Mouse (Mus musculus) urinary bladder, adult 18-20 months (tissue): ENCODE data around the gene Enoph1.

Source experiments
- DNase-seq, 2 experiments: peaks; one replicate each; pipeline ENCODE4 v3.0.0; 2022; ENCODE audit warnings: low spot score in 2 of 2, mixed read lengths in 2 of 2

Gene Enoph1

DNA sequence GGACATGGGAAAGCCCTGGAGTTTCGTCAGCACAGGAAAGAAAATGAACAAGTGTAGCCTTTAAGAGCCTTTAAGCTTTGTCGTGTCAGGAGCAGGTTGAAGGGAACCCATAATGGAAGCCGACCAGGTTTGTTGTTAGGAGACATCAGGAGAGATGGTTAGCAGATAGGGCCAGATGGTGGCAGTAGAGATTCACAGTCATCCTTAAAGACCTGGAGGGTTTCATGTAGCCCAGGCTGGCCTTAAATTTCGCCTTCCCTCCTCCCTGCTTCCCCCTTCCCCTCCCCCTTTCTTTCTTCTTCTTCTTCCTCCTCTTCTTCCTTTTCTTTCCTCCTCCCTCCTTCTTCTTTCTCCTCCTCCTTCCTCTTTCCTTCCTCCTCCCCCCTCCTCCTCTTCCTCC, 34.8 kb downstream of the Enoph1 start:
- no peak for DNase-seq

DNA sequence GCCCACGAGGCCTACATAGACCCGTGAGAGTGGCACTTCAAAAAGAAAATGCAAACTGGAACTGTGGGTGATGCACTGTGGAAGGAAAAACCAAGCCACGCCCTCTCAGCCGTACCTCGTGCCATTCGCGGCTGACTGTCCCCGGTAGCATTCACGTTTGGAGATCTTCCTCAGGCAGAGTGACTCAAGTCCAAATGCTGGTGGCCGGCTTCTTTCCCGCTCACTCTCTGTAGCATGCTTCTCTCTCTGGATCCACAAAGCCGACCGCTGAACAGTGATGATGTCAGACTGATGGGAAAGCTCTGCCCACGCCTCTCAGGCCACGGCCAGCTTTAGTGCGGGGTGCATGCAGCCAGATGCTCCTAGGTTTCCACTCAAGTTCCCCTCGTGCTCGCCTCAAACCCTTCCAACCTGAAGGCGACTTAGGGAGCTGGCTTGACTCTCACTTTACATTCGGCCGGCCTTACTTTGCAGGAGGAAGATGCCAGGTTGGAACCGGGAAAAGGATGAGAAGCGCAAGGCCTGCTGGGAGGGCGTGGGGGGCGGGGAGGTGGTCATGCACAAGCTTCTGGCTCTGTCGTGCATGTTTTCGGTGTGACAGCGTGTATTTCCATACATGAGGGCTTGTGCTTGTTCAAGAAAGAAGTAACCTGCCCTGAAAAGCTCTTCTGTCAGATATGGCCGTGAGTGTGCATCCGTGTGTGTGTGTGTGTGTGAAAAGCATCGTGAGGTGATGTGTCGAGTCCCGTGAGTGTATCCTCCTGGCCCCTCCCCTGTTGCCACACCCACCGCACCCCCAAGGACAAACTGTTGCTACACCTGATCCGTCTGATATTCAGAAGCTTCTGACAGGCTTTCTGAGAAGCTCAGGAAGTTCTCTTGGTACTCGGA, 39.5 kb downstream of the Enoph1 start:
- no peak for DNase-seq

DNA sequence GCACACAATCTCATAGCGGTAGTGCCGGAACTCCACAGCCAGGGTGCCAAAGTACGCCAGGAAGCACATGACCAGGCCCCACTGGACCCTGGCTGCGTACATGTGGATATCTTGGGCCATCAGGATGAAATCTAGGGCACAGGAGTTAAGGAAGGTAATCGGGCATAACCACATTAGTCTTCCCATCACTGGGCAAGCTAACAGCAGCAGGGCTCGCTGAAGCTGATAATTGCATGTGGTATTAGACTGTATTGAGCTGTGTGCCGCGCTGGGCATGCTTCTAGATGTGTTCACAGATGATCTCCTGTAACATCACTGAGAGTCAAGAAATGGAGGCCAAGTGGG, 40.1 kb downstream of the Enoph1 start:
- DNase-seq: no peak

DNA sequence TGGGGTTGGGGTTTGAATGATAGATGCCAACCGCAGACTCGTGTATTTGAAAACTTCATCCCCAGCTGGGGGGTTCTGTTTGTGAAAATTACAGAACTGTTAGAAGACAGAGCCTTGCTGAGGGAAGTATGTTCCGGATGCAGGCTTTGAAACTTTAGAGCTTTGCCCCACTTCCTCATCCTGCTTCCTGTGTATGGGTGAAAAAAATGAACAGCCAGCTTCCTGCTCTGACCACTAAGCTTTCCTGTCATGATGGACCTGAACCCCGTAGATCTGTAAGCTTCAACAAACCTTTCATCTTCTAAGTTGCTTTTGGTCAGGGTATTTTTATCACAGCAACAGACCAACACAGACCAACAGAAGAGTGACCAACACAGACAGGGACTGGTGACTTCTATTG, 42.2 kb downstream of the Enoph1 start:
- no peak for DNase-seq

DNA sequence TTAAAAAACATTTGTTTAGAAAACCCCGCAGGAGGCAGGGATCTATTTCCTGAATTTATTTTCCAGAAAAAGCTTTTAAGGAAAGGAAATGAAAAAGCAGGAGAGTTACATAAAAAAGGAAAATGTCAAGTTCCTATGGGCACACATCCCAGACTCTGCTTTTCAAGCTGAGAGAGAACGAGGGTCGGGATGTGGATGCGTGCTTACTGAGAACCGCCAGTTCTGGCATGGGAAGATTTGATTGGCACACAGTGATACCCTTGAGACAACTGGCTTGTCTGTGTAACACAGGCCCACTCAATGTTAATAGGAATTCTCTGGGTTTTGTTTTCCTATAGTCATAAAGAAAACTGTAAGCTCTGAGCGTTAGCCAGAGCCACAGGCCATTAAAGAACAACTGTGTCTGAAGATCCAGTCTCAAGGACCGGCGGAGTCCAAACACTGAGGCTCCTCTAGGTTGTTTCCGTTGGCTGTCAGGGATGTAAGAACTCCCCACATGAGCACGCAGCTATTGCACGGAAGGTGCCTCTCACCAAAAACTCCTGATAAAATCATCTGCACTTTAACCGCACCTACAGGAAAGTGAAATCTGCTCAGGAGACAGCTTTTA, 44.3 kb downstream of the Enoph1 start:
- no peak for DNase-seq

DNA sequence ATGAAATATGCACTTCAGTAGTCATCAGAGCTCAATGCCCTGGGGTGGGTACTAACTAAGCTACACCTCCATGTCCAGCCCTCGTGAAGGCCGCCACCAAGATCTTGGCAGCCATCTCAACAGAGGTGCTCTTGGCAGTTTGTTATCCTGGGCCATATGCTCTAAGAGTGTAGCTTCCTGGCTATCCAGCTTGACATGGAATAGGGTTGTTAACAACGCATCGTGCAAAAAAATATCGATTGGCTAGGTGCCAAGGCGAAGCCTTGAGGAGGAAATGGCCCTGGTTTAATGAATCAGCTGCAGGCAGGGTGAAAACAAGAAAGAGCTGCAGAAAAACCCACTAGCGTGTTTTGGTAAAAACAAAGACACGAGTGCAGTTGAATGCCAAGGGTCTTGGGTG, 45.3 kb downstream of the Enoph1 start:
- DNase-seq: no peak

DNA sequence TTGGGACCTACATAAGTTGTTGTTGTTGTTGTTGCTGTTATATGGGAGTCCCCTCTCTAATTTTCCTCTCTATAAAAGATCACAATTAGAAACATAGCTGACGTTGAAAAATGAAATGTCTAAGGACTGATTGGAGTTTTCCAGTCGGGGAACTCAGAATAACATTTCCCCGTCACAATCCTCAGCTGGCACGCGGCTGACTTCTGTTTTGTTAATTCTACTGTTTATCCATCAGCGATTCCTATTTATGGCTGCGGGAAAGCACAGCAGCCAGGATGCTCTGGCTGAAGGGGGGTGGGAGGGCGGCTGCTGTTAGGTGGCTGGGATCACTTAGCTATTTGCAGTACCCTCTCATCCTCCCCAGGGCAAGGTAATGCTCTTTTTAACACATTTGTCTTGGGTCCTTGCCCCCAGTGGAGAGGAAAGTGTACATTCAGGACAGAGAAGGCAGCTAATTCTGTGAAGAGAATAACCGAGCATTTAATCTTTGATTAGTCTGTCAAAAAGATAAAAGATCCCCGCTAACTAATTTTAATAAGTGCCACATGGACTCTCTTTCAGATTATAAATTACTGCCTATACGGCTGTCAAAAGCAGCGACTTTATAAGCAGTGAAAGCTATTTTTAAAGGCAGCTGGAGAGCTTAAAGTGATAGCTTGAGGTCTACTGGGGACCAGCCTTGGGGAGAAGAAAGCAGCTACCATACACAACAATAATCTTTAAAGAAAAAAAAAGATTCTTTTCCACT, 50.9 kb downstream of the Enoph1 start:
- no peak for DNase-seq

DNA sequence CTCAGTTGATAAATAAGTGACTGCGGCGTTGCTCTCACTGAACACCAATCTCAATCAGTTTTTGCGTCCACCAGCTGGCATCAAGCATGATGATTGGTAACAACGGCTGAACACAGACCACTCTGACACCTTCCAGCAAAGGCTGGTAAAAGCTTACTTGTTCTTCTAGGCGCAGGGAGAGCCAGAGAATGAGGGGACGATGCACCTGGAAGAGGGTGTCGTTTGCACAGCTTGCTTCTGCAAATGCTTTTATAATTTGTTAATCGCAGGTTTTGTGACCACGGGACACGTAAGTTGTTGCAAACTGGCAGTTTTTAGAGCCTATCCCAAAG, 51.4 kb downstream of the Enoph1 start:
- DNase-seq: no peak

DNA sequence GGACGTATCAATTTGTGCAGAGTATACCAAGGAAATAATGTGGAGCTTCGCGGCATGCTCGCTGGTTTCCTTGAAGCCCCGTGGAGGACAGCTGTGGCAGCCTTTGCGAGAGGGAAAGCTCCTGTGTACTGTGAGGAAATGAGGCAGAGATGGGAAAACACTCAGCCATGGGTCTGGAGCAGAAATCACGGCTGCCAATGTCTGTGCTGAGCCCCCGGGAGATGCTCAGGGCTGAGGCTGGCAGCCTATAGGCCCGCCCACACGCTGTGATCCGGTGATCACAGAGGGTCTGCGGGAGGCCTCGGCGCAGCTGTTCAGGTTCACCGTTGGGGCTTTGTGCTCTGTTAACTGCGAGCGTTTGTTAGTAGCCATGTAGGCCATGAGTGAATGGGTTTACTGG, 51.8 kb downstream of the Enoph1 start:
- DNase-seq: no peak

DNA sequence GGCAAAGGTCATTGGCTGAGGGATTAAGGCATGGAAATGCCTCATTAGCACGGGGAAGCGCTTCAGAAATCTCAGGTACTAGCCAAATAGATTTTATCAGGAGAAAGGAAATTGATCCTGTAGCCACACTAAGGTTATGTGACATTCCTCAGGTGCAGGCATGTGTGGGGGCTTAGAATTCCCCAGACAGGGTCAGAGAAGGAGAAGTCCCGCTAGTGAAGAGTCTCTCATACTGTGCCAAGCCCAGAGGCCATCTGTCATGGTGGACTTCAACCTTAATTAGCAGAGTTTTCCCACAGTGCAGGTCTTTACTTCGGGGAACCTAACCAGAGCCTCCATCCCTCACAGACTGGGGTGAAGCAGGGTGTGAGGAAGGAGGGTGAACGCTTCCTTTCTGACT, 57.2 kb downstream of the Enoph1 start:
- no peak for DNase-seq

DNA sequence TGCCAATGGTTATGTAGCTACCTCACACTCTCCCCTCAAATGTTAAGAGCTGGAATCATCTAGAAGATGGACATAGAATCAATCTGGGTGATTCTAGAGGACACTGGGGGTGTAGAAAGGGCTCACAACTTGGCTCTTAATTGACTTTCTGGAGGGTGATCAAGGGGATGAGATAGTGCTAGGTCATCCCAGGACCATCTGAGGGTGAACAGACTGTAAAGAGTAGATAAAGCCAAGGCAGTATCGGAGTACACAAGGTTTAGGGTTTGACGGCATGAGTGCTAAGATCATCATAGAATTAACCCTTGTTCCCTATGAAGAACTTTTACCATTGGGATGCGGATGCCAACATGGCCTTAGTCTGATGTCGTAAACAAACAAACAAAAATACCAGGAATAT, 58.2 kb downstream of the Enoph1 start:
- DNase-seq: no peak

DNA sequence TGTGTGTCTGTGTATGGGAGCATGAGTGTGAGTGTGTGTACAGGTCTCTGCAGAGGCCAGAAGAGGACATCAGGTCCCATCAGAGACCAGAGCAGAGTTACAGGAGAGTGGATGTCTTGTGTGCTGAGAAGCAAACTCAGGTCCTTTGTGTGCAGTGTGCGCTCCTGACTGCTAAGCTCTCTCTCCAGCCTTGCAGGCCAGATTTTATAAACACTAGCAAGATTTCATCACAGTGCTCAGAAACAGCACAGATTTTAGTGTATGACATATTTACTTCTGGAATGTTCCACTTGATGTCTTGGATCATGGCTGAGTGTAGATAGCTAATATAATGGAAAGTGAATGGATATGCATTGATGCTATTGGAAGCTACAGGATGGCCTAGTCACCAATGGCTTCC, 62.6 kb downstream of the Enoph1 start:
- DNase-seq: no peak

DNA sequence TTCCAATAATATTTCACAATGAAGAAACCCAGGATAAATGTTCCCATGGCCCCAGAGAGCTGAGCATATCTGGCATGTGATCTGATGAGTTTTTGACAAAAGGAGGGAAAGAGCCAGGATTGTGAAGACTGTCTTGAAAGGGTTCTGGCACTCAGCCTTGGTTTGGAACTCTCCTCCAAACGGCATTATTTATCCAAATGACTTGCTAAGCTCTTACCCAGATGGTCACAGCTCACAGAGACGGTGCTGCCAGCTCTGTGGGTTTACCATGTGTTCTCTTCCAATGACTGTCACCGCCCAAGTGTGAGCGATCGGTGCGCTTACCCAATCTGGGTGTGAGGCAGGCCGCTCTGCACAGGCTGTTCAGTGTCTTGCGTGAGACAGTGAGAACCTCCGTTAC, 69.1 kb downstream of the Enoph1 start:
- DNase-seq: no peak

DNA sequence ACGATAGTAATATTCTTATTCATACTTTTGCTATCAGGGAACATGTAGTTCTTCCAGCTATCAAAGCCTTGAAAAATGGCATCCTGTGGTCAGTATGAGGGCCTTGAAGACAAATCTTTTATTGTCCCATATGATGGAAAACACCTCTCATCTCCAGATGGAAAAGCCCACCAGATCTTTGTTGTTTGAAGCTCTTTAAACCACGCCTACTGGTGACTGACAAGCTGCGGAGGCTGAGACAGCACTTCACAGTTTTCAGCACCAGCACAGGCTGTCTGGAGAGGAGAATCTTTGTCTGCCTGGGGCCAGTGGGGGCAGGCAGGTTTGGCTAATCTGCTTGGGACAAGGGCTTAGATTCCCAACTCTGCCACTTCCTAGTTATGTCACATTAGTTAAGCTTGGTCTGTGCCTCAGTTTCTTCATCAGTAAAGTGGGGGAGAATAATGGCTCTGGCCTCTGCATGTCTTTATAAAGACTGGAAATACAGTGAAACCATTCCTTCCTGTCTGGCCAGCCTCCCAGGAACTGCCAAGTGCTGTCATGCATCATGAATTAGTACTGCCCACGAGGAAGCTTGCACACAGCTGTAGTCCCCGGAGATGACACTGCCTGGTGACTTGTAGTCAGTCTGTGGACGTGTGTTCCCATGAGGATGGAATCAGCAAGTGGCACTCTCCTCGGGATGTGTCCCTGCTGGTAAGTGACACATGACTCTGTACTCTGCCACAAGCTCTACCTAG, 69.9 kb downstream of the Enoph1 start:
- DNase-seq: no peak

DNA sequence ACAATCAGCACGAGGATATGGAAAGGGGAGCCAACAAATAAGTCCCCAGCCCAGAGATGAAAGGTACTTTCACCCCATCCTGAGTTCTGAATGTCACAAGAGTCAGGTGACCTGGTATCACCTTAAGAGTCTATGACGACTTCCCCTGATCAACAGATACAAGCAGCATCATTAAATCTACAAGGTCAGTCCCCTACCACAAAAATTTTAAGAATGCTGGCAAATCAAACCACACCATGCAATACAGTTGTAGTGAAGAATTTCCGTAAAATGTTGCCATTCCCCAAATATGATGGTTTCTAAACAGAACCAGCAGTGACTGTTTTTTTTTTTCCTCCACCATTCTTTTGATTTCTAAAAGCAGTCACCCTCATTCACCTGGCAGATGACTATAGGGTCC, 70.8 kb downstream of the Enoph1 start:
- no peak for DNase-seq

DNA sequence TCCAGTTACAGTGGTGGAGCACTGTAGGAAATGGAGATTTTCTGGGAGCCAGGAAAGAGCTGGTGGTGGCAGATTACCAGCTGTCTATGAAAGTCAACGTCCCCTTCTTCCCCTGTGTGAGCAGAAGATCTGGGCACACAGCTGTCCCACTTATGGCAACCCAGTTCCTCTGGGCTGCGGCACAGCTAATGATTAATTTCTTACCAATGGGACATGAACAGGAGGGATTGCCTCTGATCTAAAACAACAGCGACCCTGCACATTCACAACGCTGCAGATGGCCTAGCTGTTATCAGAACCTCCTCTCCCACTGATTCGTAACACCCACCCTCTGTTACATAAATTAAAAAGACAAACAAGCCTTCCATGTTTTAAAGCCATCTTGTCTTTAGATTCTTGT, 73.6 kb downstream of the Enoph1 start:
- no peak for DNase-seq
